Mouse (Mus musculus) T-helper 2 cell (primary cell): Measurements from ENCODE around the gene C130026I21Rik.
"Not testable (repeated sequence)": the region's sequence is repeated elsewhere in the genome, so short reads cannot be mapped to it uniquely, and the experiment has no call there.

Source experiments
- in situ Hi-C: fragments of 300-600 bp; cut with MboI, MseI; formaldehyde crosslinking; loops from one replicate; pipeline ENCODE4 v1.15.1; 2025; ENCODE audit warnings: high pct_unique_total_duplicates

C130026I21Rik gene

GRCm38 (mm10) chr1:85133671-85134070 lies 136.7 kb downstream of the C130026I21Rik start:
- in situ Hi-C loops: loop anchor here (10.0 kb wide), 1 partner anchor 331 kb away; no protein-coding TSS in a partner anchor

DNA sequence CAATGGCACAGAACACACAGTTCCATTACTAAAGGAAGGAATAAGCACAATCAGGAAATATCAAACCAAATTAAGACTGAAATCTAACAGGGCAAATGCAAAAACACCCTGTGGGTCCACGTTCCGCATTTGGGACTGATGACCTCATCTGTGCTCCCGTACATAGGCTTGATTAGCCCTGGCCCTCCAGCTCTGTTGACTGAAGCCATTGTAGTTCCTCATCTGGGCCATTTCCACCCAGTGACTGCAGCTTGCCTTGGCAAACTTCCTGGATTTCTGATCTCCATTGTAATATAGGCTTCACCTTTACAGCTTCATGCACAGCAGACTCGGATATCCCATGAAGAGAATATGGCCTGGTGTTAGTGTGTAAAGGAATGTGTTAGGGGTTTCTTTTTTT lies 148.5 kb downstream of the C130026I21Rik start:
- in situ Hi-C loops: loop anchor here (25.0 kb wide), 1 partner anchor 640 kb away; no protein-coding TSS in a partner anchor

GRCm38 (mm10) chr1:85118341-85118740 lies 152.0 kb downstream of the C130026I21Rik start:
- in situ Hi-C loops: loop anchor here (10.0 to 25.0 kb wide), 3 partner anchors 124 to 644 kb away; no protein-coding TSS in a partner anchor

GRCm38 (mm10) chr1:85117537-85117936 lies 152.8 kb downstream of the C130026I21Rik start:
- in situ Hi-C loops: loop anchor here (10.0 to 25.0 kb wide), 3 partner anchors 123 to 645 kb away; no protein-coding TSS in a partner anchor

- in situ Hi-C loops: loop anchor here (5.0 to 25.0 kb wide), 5 partner anchors 120 to 647 kb away; partner anchors contain the start of gene Sp110
Observed at GRCm38 (mm10) chr1:85114666-85115402, 155.5 kb downstream of the C130026I21Rik start.

- in situ Hi-C loops: loop anchor here (5.0 to 25.0 kb wide), 5 partner anchors 119 to 648 kb away; partner anchors contain the start of gene Sp110
Observed at GRCm38 (mm10) chr1:85114078-85114477, 156.3 kb downstream of the C130026I21Rik start.

DNA sequence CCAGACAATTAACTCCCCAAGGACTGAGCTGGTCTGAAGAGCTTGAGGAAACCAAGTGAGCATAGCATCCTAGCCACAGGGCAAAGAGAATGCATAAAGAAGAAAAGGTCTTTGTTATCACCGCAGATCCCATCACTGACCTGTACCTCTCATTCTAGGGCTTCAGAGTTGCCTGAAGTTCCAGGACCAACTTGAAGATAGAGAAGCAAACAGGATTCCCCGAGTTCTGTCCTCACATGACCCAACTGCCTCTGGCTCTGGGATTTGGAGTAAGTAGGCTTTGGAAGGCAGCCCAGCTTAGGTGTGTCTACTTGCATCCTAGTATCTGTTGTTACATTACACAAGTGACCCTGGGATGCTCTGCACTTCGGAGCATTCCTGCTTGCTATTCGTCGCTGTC lies 157.5 kb downstream of the C130026I21Rik start:
- in situ Hi-C loops: loop anchor here (5.0 to 25.0 kb wide), 5 partner anchors 118 to 649 kb away; partner anchors contain the start of gene Sp110

DNA sequence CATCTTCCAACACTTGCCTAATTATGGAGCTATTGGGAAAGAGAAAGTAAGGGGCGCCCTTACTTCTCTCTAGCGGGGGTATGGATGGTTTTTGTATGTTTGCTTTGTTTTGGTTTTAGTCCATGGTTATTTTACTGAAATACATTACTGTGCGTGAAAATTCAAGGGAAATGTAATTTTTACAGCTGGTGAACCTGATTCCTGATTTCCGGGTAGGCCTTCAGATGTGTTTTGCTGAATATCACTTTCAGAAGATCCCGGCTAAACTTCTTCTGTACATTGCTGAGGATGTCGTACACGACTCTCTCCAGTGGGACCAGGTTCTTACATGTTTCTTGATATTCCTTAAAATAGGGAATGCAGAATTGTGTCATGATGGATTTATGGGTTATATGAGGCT lies 158.1 kb downstream of the C130026I21Rik start:
- in situ Hi-C loops: loop anchor here (5.0 to 25.0 kb wide), 5 partner anchors 117 to 650 kb away; partner anchors contain the start of gene Sp110

GRCm38 (mm10) chr1:85111572-85111971 lies 158.8 kb downstream of the C130026I21Rik start:
- in situ Hi-C loops: loop anchor here (5.0 to 25.0 kb wide), 5 partner anchors 117 to 651 kb away; partner anchors contain the start of gene Sp110

DNA sequence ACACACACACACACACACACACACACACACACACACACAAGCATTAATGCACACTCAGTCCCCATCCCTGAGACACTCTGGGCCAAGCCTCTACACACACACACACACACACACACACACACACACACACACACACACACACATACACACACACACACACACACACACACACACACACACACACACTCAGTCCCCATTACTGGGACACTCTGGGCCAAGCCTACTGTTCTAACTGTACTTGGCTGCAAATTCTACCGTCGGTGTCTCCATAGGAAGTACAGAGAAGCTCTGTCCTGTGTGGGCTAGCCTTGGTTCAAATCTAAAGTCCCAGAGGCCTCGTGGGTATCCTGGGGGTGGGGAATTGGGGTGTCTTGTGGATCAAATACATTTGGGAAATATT lies 159.5 kb downstream of the C130026I21Rik start:
- in situ Hi-C loops: loop anchor here (5.0 to 25.0 kb wide), 5 partner anchors 116 to 651 kb away; partner anchors contain the start of gene Sp110

DNA sequence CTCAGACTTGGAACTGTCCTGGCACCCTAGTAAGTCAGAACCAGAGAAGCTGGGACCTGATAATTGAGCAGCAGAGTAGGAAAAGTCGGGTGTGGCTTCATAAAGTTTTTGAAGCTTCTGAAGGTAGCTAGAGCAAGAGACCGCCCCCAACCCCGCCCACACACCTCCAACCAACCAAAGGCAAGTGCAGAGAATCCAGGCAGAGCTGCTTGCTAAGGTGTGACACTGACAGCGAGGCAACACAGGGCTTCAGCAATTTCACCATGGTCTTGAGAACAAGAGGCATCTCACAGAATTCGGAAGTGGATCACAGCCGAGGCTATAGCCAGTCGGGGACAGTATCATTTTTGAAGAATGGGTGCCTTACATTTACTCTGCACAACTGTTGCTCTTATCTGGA lies 160.6 kb downstream of the C130026I21Rik start, which contains the start of gene A530032D15Rik:
Gene A530032D15Rik (minus strand): TSS at position 101 of the 400 bp plus-strand sequence.
- in situ Hi-C loops: loop anchor here (5.0 to 25.0 kb wide), 5 partner anchors 115 to 653 kb away; partner anchors contain the start of gene Sp110

DNA sequence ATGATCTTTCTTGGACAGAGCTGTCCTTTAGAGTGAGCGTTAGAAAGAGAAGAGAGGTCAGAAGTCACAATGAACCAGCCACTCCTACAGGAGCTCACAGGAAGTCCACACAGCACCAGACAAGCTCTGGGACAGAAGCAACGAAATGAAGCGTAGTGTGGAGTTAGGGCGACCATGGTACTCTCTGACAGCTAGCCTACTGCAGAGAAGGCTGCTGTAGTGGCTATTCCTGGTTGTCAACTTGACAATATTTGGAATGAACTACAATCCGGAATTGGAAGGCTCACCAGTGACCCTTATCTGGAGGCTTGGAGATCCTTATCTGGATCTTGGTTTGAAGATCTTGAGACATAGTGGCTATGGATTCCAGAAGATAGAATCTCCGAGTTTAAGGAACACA lies 164.4 kb downstream of the C130026I21Rik start:
- in situ Hi-C loops: loop anchor here (25.0 kb wide), 1 partner anchor 656 kb away; no protein-coding TSS in a partner anchor

GRCm38 (mm10) chr1:85105336-85105735 lies 165.0 kb downstream of the C130026I21Rik start:
- in situ Hi-C loops: loop anchor here (25.0 kb wide), 1 partner anchor 657 kb away; no protein-coding TSS in a partner anchor

- in situ Hi-C loops: loop anchor here (25.0 kb wide), 1 partner anchor 661 kb away; no protein-coding TSS in a partner anchor
Observed at GRCm38 (mm10) chr1:85101754-85102153, 168.6 kb downstream of the C130026I21Rik start.

- in situ Hi-C loops: loop anchor here (25.0 kb wide), 1 partner anchor 662 kb away; no protein-coding TSS in a partner anchor
Observed at GRCm38 (mm10) chr1:85099864-85100263, 170.5 kb downstream of the C130026I21Rik start, which contains the start of gene Gm10553. Gene Gm10553, plus strand, starts transcription at chr1:85100164.

DNA sequence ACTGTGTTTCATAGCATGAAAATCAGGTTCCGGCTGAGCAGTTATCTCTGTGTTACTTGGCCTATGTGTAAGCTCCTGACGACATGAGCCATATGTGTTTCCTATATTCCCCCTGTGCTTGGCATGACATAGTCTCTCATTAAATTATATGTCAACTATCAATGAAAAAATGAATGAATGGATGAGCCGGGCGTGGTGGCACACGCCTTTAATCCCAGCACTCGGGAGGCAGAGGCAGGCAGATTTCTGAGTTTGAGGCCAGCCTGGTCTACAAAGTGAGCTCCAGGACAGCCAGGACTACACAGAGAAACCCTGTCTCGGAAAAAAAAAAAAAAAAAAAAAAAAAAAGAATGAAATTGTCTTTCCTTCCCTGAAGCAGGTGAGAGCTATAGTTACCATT lies 171.3 kb downstream of the C130026I21Rik start:
- in situ Hi-C loops: not testable (repeated sequence)

DNA sequence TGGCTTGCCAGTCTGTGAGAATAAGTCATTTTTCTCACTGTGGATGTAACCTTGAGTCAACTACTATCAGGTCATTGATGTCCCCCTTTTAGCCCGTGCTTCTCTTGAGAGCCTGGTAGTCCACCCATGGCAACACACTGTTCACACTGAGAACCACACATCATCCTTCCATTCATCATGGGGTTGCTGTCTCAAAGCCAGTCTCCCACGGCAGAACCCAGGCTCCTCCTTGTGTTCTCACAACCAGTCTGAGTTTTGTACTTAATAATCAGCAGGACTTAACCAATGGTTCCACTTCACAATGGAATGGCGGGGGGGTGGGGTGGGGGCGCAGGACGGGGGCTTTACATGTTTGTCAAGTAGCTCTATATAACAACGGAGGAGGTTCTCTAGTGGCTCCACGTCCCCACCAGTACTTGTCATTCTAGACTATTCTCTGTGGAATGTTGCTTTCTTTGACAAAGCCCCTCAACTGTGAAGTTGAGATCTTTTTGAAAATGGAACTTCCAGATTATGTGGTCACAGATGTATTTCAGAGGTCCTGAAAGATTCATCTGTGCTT lies 177.3 kb downstream of the C130026I21Rik start:
- in situ Hi-C loops: not testable (repeated sequence)

DNA sequence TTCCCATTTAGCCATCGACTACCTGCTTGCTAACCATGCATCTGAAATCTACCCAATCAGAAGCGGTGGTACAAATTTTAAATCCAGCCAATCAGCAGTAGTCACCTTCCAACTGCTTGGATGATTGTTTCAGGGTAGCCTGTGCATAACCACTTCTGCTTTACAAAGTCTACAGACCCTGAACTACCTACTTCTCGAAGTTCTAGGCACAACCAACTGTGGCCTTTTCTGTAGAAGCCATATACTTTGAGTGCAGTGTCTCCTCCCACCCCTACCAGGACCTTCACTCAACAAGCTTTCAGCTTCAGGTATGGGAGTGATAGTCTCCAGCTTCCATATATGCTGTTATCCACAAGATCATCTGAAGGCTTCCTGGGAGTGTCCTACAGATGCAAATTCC lies 178.2 kb downstream of the C130026I21Rik start:
- in situ Hi-C loops: not testable (repeated sequence)

DNA sequence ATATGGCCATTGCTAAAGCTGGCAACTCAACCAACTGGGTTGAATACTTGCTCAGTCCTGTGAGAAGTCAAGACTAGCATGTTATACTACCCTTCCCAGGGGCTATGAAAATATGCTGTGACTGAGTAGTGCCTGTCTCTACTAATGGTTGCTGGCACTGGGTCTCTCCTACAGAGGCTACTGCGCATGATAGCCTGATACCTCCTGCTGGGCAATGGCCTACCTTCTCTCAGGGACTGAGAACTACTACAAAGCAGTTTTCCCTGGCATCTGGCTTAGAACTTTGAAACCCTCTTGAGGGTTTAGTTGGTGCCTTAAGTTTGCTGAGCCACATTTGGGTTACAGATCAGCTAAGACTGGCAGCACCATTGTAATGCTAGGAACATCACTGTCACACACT lies 184.2 kb downstream of the C130026I21Rik start:
- in situ Hi-C loops: not testable (repeated sequence)

- in situ Hi-C loops: not testable (repeated sequence)
Observed at GRCm38 (mm10) chr1:85084803-85085202, 185.6 kb downstream of the C130026I21Rik start.

DNA sequence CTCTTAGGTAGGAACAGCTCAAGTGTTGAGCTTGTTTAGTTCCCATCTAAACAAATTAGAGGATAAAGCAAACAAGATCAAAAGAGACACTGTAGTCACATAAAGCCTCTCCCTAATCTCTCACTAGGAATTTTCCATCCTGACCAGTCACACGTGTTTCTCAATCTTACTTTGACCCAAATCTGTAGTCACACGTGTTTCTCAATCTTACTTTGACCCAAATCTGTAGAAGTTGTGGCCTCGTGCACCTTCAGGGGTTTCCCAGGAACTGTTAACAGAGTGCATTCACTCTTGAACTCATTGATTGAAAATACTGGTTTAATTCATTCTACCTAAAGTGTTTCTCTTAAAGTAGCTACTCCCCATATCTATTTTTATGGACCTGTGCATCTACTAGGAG lies 197.3 kb downstream of the C130026I21Rik start:
- in situ Hi-C loops: loop anchor here (5.0 to 10.0 kb wide), 2 partner anchors 112 to 434 kb away; no protein-coding TSS in a partner anchor
